Mouse (Mus musculus): Measurements from ENCODE around the gene Zer1.

The Zer1 gene

GRCm38 (mm10) chr2:30128789-30129188, 4.4 kb upstream of the Zer1 start:
- no peak for DNase-seq (ENCODE audit: low read depth, low spot score)

GRCm38 (mm10) chr2:30123729-30124471, 485 bp downstream of the Zer1 start:
- no peak for DNase-seq (ENCODE audit: low read depth, low spot score)

GRCm38 (mm10) chr2:30122766-30123165, 1.6 kb downstream of the Zer1 start:
- DNase-seq (ENCODE audit: low read depth, low spot score), result no peak

- DNase-seq (ENCODE audit: low read depth, low spot score), result no peak
Measured at GRCm38 (mm10) chr2:30120269-30120668, 4.1 kb downstream of the Zer1 start.

- no peak for DNase-seq (ENCODE audit: low read depth, low spot score)
Measured at GRCm38 (mm10) chr2:30119641-30120051, 4.7 kb downstream of the Zer1 start.

- no peak for DNase-seq (ENCODE audit: low read depth, low spot score)
Measured at GRCm38 (mm10) chr2:30112564-30112963, 11.8 kb downstream of the Zer1 start.

- DNase-seq (ENCODE audit: low read depth, low spot score), result no peak
Measured at GRCm38 (mm10) chr2:30111500-30111899, 12.9 kb downstream of the Zer1 start.

DNA sequence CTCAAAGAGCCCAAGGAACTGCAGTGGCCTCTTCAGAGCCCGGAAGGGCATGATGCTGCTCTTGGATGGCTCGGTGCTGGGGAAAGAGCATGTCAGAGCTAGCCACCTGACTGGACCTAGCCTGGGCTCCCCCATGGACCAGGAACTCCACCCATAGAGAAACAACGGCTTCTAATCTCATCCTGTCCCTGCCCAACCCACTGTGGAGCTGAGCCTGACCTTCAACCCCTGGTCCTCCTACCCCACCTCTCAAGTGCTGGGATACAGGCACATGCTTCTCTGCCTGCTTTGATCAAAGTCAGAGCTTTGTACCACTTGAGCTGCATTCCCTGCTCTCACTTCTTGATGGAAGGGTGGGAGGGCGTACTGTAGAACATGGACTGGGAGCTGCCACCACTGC, 16.1 kb downstream of the Zer1 start:
- DNase-seq (ENCODE audit: low read depth, low spot score), result no peak

DNA sequence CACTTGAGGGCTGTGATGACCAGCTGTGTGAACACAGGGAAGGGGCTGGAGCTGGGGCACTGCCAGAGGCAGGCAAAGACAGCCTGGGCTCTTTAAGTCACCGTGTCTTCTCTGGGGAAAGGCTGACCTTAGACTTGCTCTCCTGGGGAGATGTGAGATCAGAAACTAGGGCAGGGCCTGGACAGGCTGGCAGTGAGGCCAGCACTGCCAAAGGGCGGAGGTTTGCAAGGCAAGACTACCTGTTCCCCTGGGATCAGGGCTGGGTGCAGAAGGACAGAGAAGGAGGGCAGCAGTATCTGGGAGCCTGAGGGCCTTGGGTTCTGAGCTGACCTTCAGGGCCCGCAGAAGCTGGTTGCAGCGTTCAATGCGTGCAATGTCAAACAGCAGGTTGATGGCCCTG, 16.7 kb downstream of the Zer1 start:
- no peak for DNase-seq (ENCODE audit: low read depth, low spot score)

- DNase-seq (ENCODE audit: low read depth, low spot score), result no peak
Measured at GRCm38 (mm10) chr2:30106364-30106763, 18.0 kb downstream of the Zer1 start.

- no peak for DNase-seq (ENCODE audit: low read depth, low spot score)
Measured at GRCm38 (mm10) chr2:30100214-30100613, 24.2 kb downstream of the Zer1 start.

- DNase-seq (ENCODE audit: low read depth, low spot score), result no peak
Measured at GRCm38 (mm10) chr2:30095882-30096527, 28.4 kb downstream of the Zer1 start.

DNA sequence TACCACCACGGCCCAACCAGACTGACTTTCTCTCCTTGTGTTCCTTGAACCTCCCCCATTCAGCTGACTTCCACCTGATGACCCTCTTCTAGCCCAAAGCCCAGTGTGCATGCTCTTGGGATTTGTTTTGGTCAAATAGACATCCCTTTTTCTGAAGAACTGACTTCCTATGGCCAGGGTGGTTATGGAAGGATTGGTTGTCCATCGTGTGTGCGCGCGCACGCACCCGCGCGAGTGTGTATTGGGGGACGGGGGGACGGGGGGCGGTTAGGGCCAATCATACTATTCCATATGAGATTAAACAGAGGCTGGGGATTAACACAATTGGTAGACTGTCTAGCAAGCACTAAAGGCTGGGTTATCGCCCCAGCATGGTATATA, 30.2 kb downstream of the Zer1 start:
- no peak for DNase-seq (ENCODE audit: low read depth, low spot score)

- DNase-seq (ENCODE audit: low read depth, low spot score), result peak; percentile 85
Measured at GRCm38 (mm10) chr2:30093471-30094207, 30.7 kb downstream of the Zer1 start, which contains the start of gene Zdhhc12. TSS of gene Zdhhc12 (minus strand) at chr2:30093648.

DNA sequence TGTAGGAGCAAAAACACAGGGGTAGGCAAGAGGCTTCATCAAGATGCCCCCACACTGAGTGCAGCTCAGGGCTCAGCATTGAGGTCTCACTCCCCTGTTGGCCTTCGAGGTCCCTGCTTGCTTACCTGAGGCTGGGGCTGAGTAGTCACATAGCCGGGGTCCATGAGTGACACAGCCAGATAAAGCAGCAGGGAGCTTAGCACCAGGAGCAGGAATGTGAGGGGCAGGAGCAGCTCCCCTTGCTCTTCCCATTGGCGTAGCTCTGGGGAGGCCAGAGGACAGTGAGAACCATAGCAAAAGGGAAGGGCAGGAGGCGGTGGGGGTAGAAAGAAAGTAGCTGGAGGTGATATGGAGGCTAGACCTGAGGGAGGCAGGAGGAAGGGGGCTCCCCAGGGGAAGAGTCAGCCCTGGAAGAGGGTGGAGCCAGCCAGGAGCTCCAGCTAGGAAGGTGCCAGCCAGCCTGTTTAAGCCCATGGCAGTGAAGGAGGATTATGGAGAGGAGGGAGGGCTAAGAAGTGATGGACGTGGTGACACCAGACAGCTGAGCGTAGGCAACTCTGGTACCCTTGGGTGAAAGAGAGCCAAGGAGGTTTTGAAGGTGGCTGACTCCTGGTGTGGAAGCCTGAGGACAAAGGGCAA, 32.0 kb downstream of the Zer1 start:
- no peak for DNase-seq (ENCODE audit: low read depth, low spot score)

DNA sequence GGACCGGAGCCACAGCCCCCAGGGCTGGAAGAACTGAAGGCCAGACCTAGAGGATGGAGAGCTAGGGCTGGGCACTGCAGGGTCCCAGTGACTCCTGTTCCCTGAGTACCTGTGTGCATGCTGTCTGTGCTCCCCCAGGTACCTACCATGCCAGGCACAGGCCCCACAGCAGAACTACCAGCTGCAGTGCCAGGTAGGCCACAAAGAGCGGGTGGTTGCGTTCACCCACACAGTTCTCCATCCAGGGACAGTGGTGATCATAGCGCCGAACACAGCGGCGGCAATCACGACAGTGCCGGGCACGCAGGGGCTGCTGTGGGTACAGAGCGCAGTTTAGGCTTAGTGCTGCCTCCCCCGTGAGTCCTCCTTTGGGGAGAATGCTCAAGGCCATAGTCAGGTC, 32.9 kb downstream of the Zer1 start:
- no peak for DNase-seq (ENCODE audit: low read depth, low spot score)

GRCm38 (mm10) chr2:30087310-30087709, 37.1 kb downstream of the Zer1 start:
- no peak for DNase-seq (ENCODE audit: low read depth, low spot score)

- no peak for DNase-seq (ENCODE audit: low read depth, low spot score)
Measured at GRCm38 (mm10) chr2:30084632-30085031, 39.8 kb downstream of the Zer1 start.

DNA sequence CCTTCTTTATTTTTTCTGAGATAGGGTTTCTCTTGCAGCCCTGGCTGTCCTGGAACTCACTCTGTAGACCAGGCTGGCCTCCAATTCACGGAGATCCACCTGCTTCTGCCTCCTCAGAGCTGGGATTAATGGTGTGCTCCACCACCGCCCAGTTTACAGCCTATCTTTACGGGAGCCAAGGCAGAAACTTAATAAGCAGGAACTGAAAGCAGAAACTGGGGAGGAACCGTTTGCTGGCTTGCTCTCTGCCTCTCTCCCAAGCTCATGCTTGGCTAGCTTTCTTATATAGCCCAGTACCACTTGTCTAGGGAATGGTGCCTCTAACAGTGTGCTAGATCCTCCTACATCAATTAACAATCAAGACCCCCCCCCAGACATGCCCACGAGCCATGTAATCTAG, 40.3 kb downstream of the Zer1 start:
- DNase-seq (ENCODE audit: low read depth, low spot score), result no peak

GRCm38 (mm10) chr2:30080181-30080800, 44.1 kb downstream of the Zer1 start:
- DNase-seq (ENCODE audit: low read depth, low spot score), result no peak

- DNase-seq (ENCODE audit: low read depth, low spot score), result no peak
Measured at GRCm38 (mm10) chr2:30078760-30079159, 45.6 kb downstream of the Zer1 start.

- DNase-seq (ENCODE audit: low read depth, low spot score), result no peak
Measured at GRCm38 (mm10) chr2:30078349-30078712, 46.1 kb downstream of the Zer1 start.
